Mouse (Mus musculus) liver, adult 2 months (tissue): ENCODE measurements around the gene Cdh4.

Experiments used
- CTCF ChIP-seq: fragments of 200-500 bp; IDR thresholded peaks from 2 replicates; pipeline ENCODE4 v1.5.1; 2011; ENCODE audit warnings: low read depth, low read length, control low read depth
- POLR2A ChIP-seq: fragments of 200-500 bp; IDR thresholded peaks from 2 replicates; pipeline ENCODE4 v1.6.1; 2011; ENCODE audit warnings: low read length, control low read depth; ENCODE audit not compliant: insufficient read depth; ENCODE audit errors: extremely low read depth

DNA sequence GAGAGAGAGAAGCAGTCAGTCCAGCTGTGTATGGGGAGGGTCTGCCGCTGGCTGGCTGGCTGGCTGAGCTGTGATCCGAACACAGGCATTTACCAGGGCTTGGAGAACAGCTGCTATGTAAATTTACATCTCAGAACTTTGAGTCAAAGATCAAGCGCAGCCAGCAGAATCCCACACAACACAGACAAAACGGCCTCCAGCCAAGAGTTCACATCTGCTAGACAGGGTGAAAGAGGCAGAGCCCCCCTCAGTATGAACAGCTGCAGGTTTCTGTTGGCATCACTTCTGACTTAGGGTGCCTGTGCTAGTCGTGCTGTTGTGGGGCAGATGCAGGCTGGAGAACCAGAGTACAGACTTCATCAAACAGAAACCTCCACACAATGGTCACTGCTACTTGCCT lies 46.8 kb upstream of the Cdh4 start:
- TF ChIP-seq CTCF: no peak
- TF ChIP-seq POLR2A: no peak
